Mouse (Mus musculus) G1E (cell line): ENCODE data around the gene Rnf144a.

Experiments
- CTCF ChIP-seq: IDR thresholded peaks from 2 replicates; pipeline ENCODE4 v1.5.1; 2012; ENCODE audit warnings: low read depth, low read length, inconsistent platforms, mixed read lengths
- GATA1 ChIP-seq: IDR thresholded peaks from 2 replicates; pipeline ENCODE4 v1.6.1; 2012; ENCODE audit warnings: borderline replicate concordance, low read length, inconsistent platforms, mixed read lengths

GRCm38 (mm10) chr12:26385735-26386134, 29.3 kb downstream of the Rnf144a start:
- TF ChIP-seq GATA1 (no peak), CTCF (no peak)
